Mouse (Mus musculus) monocyte, adult 2 months (primary cell): ENCODE data around the gene Drap1.

Experiments used
- DNase-seq, 2 experiments: peaks; one replicate each; pipeline ENCODE4 v3.0.0; 2022; ENCODE audit warnings: low spot score in 2 of 2, low read depth in 1 of 2

The Drap1 gene

GRCm38 (mm10) chr19:5449673-5450072 lies 24.9 kb upstream of the Drap1 start:
- no peak for DNase-seq

- DNase-seq, result no peak
Observed at GRCm38 (mm10) chr19:5448354-5449150, 23.8 kb upstream of the Drap1 start.

- DNase-seq, result peak in 1 of 2 experiments; percentile 57
Observed at GRCm38 (mm10) chr19:5447515-5448353, 23.0 kb upstream of the Drap1 start, which contains the start of gene Fosl1. Gene Fosl1 (plus strand): TSS chr19:5447547.

- DNase-seq, result no peak
Observed at GRCm38 (mm10) chr19:5445747-5446146, 21.0 kb upstream of the Drap1 start.

- DNase-seq, result no peak
Observed at GRCm38 (mm10) chr19:5444954-5445353, 20.2 kb upstream of the Drap1 start.

GRCm38 (mm10) chr19:5444371-5444908 lies 19.7 kb upstream of the Drap1 start:
- DNase-seq, result no peak

- DNase-seq, result no peak
Observed at GRCm38 (mm10) chr19:5433951-5434350, 9.2 kb upstream of the Drap1 start.

GRCm38 (mm10) chr19:5432992-5433852 lies 8.4 kb upstream of the Drap1 start:
- DNase-seq, result no peak

- DNase-seq, result no peak
Observed at GRCm38 (mm10) chr19:5431911-5432464, 7.2 kb upstream of the Drap1 start.

- DNase-seq, result no peak
Observed at GRCm38 (mm10) chr19:5430408-5430807, 5.6 kb upstream of the Drap1 start.

- no peak for DNase-seq
Observed at GRCm38 (mm10) chr19:5429806-5430205, 5.0 kb upstream of the Drap1 start.

- DNase-seq, result no peak
Observed at GRCm38 (mm10) chr19:5429219-5429618, 4.4 kb upstream of the Drap1 start.

GRCm38 (mm10) chr19:5428083-5428482 lies 3.3 kb upstream of the Drap1 start:
- DNase-seq, result no peak

GRCm38 (mm10) chr19:5426640-5427290 lies 2.0 kb upstream of the Drap1 start:
- DNase-seq, result no peak

- DNase-seq, result no peak
Observed at GRCm38 (mm10) chr19:5425906-5426565, 1.3 kb upstream of the Drap1 start.

- no peak for DNase-seq
Observed at GRCm38 (mm10) chr19:5424092-5424781, 542 bp downstream of the Drap1 start.

GRCm38 (mm10) chr19:5423561-5423960 lies 1.2 kb downstream of the Drap1 start:
- no peak for DNase-seq

GRCm38 (mm10) chr19:5422895-5423443 lies 1.8 kb downstream of the Drap1 start:
- DNase-seq, result no peak

- DNase-seq, result no peak
Observed at GRCm38 (mm10) chr19:5422267-5422666, 2.5 kb downstream of the Drap1 start.
